Mouse (Mus musculus) heart, postnatal 0 days (tissue): Measurements from ENCODE around the gene Samm50. TPM values are rescaled to one million over a fixed set of nuclear protein-coding genes. Genes with fewer than 3 reads are reported as not detected.

Experiments
- ATAC-seq: fragments of 200-750 bp; cut with Nextera tagmentation; 2 replicates; pipeline ENCODE4 v1.8.0; 2017; ENCODE audit warnings: low read depth, moderate number of reproducible peaks, moderate library complexity; ENCODE audit not compliant: insufficient read depth
- DNase-seq: peaks from one replicate; pipeline ENCODE4 v3.0.0-alpha.2; 2016; ENCODE audit warnings: low spot score
- H3K27ac ChIP-seq: fragments of 300-500 bp; sonication (generic); 2 replicates; pipeline ENCODE4 v1.5.1; 2014; ENCODE audit warnings: low read depth, mild to moderate bottlenecking
- H3K27me3 ChIP-seq: fragments of 300-500 bp; sonication (generic); 2 replicates; pipeline ENCODE4 v1.6.1; 2014; ENCODE audit warnings: low read length, mixed read lengths; ENCODE audit not compliant: control insufficient read depth, insufficient read depth
- H3K36me3 ChIP-seq: fragments of 300-500 bp; sonication (generic); replicated peaks from 2 replicates; pipeline ENCODE4 v1.6.1; 2014; ENCODE audit warnings: low read length, mixed read lengths; ENCODE audit not compliant: control insufficient read depth, insufficient read depth
- H3K4me1 ChIP-seq: fragments of 300-500 bp; sonication (generic); 2 replicates; pipeline ENCODE4 v1.6.1; 2014; ENCODE audit warnings: antibody characterized with exemption; ENCODE audit not compliant: control insufficient read depth, insufficient read depth
- H3K4me2 ChIP-seq: fragments of 300-500 bp; sonication (generic); 2 replicates; pipeline ENCODE4 v1.6.1; 2014; ENCODE audit warnings: low read depth, mild to moderate bottlenecking, low read length, moderate library complexity
- H3K4me3 ChIP-seq: fragments of 300-500 bp; sonication (generic); 2 replicates; pipeline ENCODE4 v1.5.1; 2014; ENCODE audit warnings: low read depth, low read length
- H3K9ac ChIP-seq: fragments of 300-500 bp; sonication (generic); replicated peaks from 2 replicates; pipeline ENCODE4 v1.6.1; 2014; ENCODE audit warnings: low read depth, low read length, mixed read lengths
- H3K9me3 ChIP-seq: fragments of 300-500 bp; sonication (generic); replicated peaks from 2 replicates; pipeline ENCODE4 v1.6.1; 2016; ENCODE audit warnings: low read length; ENCODE audit not compliant: control insufficient read depth
- CTCF ChIP-seq: IDR thresholded peaks from 2 replicates; pipeline ENCODE4 v1.5.1; 2016; ENCODE audit warnings: antibody characterized with exemption, control low read depth, low read depth
- EP300 ChIP-seq: IDR thresholded peaks from 2 replicates; pipeline ENCODE4 v1.6.1; 2016; ENCODE audit warnings: antibody characterized with exemption, low read depth
- WGBS: fragments of 180-500 bp; shearing (Covaris S2); extraction: QIAGEN DNeasy Blood & Tissue Kit; methylation state at CpG from one replicate; pipeline ENCODE4 v1.1.7; 2014; 5-methylcytosine and 5-hydroxymethylcytosine counted together
- polyA plus RNA-seq: library from polyadenylated mRNA; unstranded; fragments of >200 nt; fragmentation: Nextera tagmentation; extraction: Ambion mirVana; gene quantifications from 2 replicates; pipeline ENCODE4 v1.2.1, GENCODE M21; 2015
- total RNA-seq: library from RNA; depleted of rRNA; stranded (reverse); fragments of >200 nt; gene quantifications from 2 replicates; pipeline ENCODE4 v1.2.3, GENCODE M21; 2014; ENCODE audit warnings: low replicate concordance

The Samm50 gene
- total and polyA plus RNA-seq, 2 experiments from 2014 or later = 42.4 to 201 TPM

- no peak overlapping the region for H3K9ac ChIP-seq
- 37% methylated on average over 6 of the region's 6 CpGs for WGBS
- H3K4me3 ChIP-seq = no peak overlapping the region
- no peaks in the 10 kb centered on the region for H3K9me3 ChIP-seq
- peak; percentile 33; the same call in 1 of the 2 replicates for ATAC-seq
- H3K4me1 ChIP-seq = peaks cover 9% of the 10 kb centered on the region
- H3K36me3 ChIP-seq = no peaks in the 10 kb centered on the region
- H3K27ac ChIP-seq = no peak overlapping the region
- DNase-seq = peak; percentile 49
- no peaks in the 10 kb centered on the region for H3K27me3 ChIP-seq
- H3K4me2 ChIP-seq = no peak overlapping the region
- no peak for TF ChIP-seq EP300
- TF ChIP-seq CTCF = peak; percentile 47
Observed at GRCm38 (mm10) chr15:84223423-84223822, 31.4 kb downstream of the Samm50 start.

- no peak overlapping the region for H3K27ac ChIP-seq
- H3K36me3 ChIP-seq = no peaks in the 10 kb centered on the region
- H3K9ac ChIP-seq = no peak overlapping the region
- no peaks in the 10 kb centered on the region for H3K9me3 ChIP-seq
- no peak overlapping the region for H3K4me2 ChIP-seq
- 42% methylated on average over 10 of the region's 10 CpGs for WGBS
- no peaks in the 10 kb centered on the region for H3K27me3 ChIP-seq
- H3K4me1 ChIP-seq = peaks cover 9% of the 10 kb centered on the region; the same call in 1 of the 2 replicates
- H3K4me3 ChIP-seq = no peak overlapping the region
- TF ChIP-seq EP300 (no peak), CTCF (peak; percentile 7; the same call in 1 of the 2 replicates)
- DNase-seq (no peak), ATAC-seq (no peak)
Observed at GRCm38 (mm10) chr15:84224779-84225178, 32.7 kb downstream of the Samm50 start.

- no peak overlapping the region for H3K4me2 ChIP-seq
Observed at GRCm38 (mm10) chr15:84226918-84227317, 34.9 kb downstream of the Samm50 start.

GRCm38 (mm10) chr15:84230661-84231060 lies 38.6 kb downstream of the Samm50 start:
- H3K4me1 ChIP-seq = peaks cover 26% of the 10 kb centered on the region
- 9% methylated on average over 5 of the region's 5 CpGs for WGBS
- H3K9ac ChIP-seq = peak overlapping the region; percentile 81; the same call in 1 of the 2 replicates
- no peaks in the 10 kb centered on the region for H3K36me3 ChIP-seq
- H3K4me2 ChIP-seq = peak overlapping the region; percentile 89
- peak overlapping the region; percentile 76; the same call in 1 of the 2 replicates for H3K4me3 ChIP-seq
- TF ChIP-seq CTCF = no peak
- no peak for TF ChIP-seq EP300
- H3K27ac ChIP-seq = peak overlapping the region; percentile 92
- H3K9me3 ChIP-seq = no peaks in the 10 kb centered on the region
- no peaks in the 10 kb centered on the region for H3K27me3 ChIP-seq
- DNase-seq (peak; percentile 43), ATAC-seq (no peak)

More at GRCm38 (mm10) chr15:84226918-84227317, 34.9 kb downstream of the Samm50 start:
- WGBS = 94% methylated on average over 15 of the region's 15 CpGs
- Histone ChIP-seq H3K27me3 (no peaks in the 10 kb centered on the region), H3K4me1 (peaks cover 23% of the 10 kb centered on the region), H3K9me3 (no peaks in the 10 kb centered on the region), H3K4me3 (no peak overlapping the region), H3K27ac (no peak overlapping the region), H3K9ac (no peak overlapping the region), H3K36me3 (no peaks in the 10 kb centered on the region)
- ATAC-seq (no peak), DNase-seq (no peak)
- TF ChIP-seq EP300 (no peak), CTCF (no peak)

- TF ChIP-seq EP300 (no peak), CTCF (no peak)
- WGBS = 5% methylated on average over 14 of the region's 16 CpGs
- Histone ChIP-seq H3K27me3 (no peaks in the 10 kb centered on the region), H3K4me2 (peak overlapping the region; percentile 89), H3K27ac (peak overlapping the region; percentile 92), H3K9ac (peak overlapping the region; percentile 81), H3K36me3 (no peaks in the 10 kb centered on the region), H3K4me3 (peak overlapping the region; percentile 76), H3K4me1 (peaks cover 26% of the 10 kb centered on the region), H3K9me3 (no peaks in the 10 kb centered on the region)
- DNase-seq (peak; percentile 74), ATAC-seq (peak; percentile 14)
Observed at GRCm38 (mm10) chr15:84231113-84231712, 39.2 kb downstream of the Samm50 start.
